Mouse (Mus musculus) heart, adult 2 months (tissue): ENCODE data around the gene Slc16a1.

ENCODE experiments used
- CTCF ChIP-seq: fragments of 200-600 bp; IDR thresholded peaks from 2 replicates; pipeline ENCODE4 v1.8.1; 2022; ENCODE audit warnings: antibody characterized with exemption, mild to moderate bottlenecking, moderate library complexity
- POLR2A ChIP-seq: fragments of 200-500 bp; IDR thresholded peaks from 2 replicates; pipeline ENCODE4 v1.6.1; 2011; ENCODE audit warnings: mild to moderate bottlenecking, low read depth, low read length, control low read depth; ENCODE audit not compliant: insufficient read depth

- TF ChIP-seq POLR2A (no peak), CTCF (no peak)
Observed at GRCm38 (mm10) chr3:104662007-104662406, 23.5 kb downstream of the Slc16a1 start.
